12 mouse cellular contexts compared by ENCODE assay signal in the genomic region with DNA sequence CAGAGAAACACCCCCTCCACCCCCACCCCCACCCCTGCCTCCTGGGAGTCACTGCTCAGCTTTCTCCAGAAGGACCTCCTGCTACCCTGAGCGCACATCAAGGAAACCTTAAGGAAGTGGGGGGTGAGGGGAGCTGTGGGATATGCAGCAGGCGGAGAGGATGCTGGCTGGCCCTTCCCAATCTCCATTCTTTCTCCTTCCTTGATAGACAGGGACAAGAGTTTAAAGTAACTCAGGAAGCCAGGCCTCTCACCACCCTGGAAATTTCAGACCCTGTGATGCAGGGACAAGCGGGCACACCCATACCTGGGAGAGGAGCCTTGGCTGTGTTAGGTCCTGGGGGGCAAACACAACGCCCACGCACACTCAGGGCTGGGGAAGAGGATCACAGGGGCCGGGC. TPM values are rescaled to one million over a fixed set of nuclear protein-coding genes. Genes with fewer than 3 reads are reported as not detected.
DNase-seq lines count a peak whose midpoint lies in the region; ATAC-seq lines count a peak whose summit lies in the region.
"Had no signal": no experiment of that assay in that cellular context is flagged by ENCODE, and none has a peak within 500 bp of the region (broad histone marks: within the 10 kb centered on the region; RNA-seq: fewer than 3 reads in every experiment).

No protein-coding gene starts in this region.

- H3K9ac ChIP-seq in midbrain, embryonic 15.5 days, result no peak overlapping the region
- 0 out of 2 replicates have a peak overlapping the region, but pooled peaks have one; percentile 13 for H3K9ac ChIP-seq in limb, embryonic 13.5 days
- H3K9ac ChIP-seq in stomach, embryonic 14.5 days (replicated peaks; ENCODE audit: low read depth, low read length), result no peak overlapping the region

- no peak overlapping the region for H3K4me3 ChIP-seq in midbrain, embryonic 10.5 days
- no peak overlapping the region for H3K4me3 ChIP-seq in midbrain, embryonic 15.5 days
- no peak overlapping the region for H3K4me3 ChIP-seq in limb, embryonic 13.5 days
- no peak overlapping the region for H3K4me3 ChIP-seq in stomach, embryonic 14.5 days (ENCODE audit: low read depth, low read length)

- H3K27me3 ChIP-seq in midbrain, embryonic 10.5 days (ENCODE audit: low read depth, poor library complexity, severe bottlenecking), result no peaks in the 10 kb centered on the region
- H3K27me3 ChIP-seq in midbrain, embryonic 15.5 days (replicated peaks), result no peaks in the 10 kb centered on the region
- no peaks in the 10 kb centered on the region for H3K27me3 ChIP-seq in limb, embryonic 13.5 days
- no peaks in the 10 kb centered on the region for H3K27me3 ChIP-seq in stomach, embryonic 14.5 days (ENCODE audit: control insufficient read depth, insufficient read depth, low read length)
- H3K27me3 ChIP-seq: Patski had no signal

- H3K4me1 ChIP-seq in midbrain, embryonic 10.5 days, result peaks cover 44% of the 10 kb centered on the region
- H3K4me1 ChIP-seq in midbrain, embryonic 15.5 days, result peaks cover 5% of the 10 kb centered on the region; the same call in 1 of the 2 replicates
- H3K4me1 ChIP-seq in limb, embryonic 13.5 days, result peaks cover 25% of the 10 kb centered on the region
- peaks cover 25% of the 10 kb centered on the region for H3K4me1 ChIP-seq in stomach, embryonic 14.5 days (ENCODE audit: control insufficient read depth, insufficient read depth, low read length)

- no peak for ATAC-seq in midbrain, embryonic 15.5 days (replicated peaks)
- ATAC-seq in limb, embryonic 13.5 days (ENCODE audit: low FRiP score, low read depth), result no peak
- no peak for ATAC-seq in stomach, embryonic 14.5 days (ENCODE audit: insufficient number of reproducible peaks, insufficient read depth, low FRiP score, low read depth)
- no peak for ATAC-seq in megakaryocyte progenitor cell, adult 5-6 weeks (replicated peaks; ENCODE audit: poor library complexity)
- ATAC-seq: Patski had no signal

- no peak overlapping the region for H3K4me2 ChIP-seq in midbrain, embryonic 15.5 days
- no peak overlapping the region for H3K4me2 ChIP-seq in limb, embryonic 13.5 days (replicated peaks)
- no peak overlapping the region for H3K4me2 ChIP-seq in stomach, embryonic 14.5 days (replicated peaks; ENCODE audit: low read depth, low read length)

- DNase-seq in midbrain, embryonic 10.5 days (ENCODE audit: low spot score), result no peak
- peak; percentile 34 for DNase-seq in heart, postnatal 4 days
- DNase-seq in frontal cortex, postnatal 10 days (ENCODE audit: low spot score in 2 of 2), result no peak
- no peak for DNase-seq in layer of hippocampus, postnatal 14 days (ENCODE audit: low spot score in 2 of 2)
- DNase-seq: cerebellum, adult 9-11 months had no signal

- H3K36me3 ChIP-seq in midbrain, embryonic 10.5 days, result no peaks in the 10 kb centered on the region
- H3K36me3 ChIP-seq in midbrain, embryonic 15.5 days (replicated peaks), result no peaks in the 10 kb centered on the region
- no peaks in the 10 kb centered on the region for H3K36me3 ChIP-seq in limb, embryonic 13.5 days
- H3K36me3 ChIP-seq in stomach, embryonic 14.5 days (ENCODE audit: control insufficient read depth, insufficient read depth, low read length), result no peaks in the 10 kb centered on the region

- H3K9me3 ChIP-seq in midbrain, embryonic 10.5 days (replicated peaks), result no peaks in the 10 kb centered on the region
- H3K9me3 ChIP-seq in midbrain, embryonic 15.5 days, result no peaks in the 10 kb centered on the region
- H3K9me3 ChIP-seq in limb, embryonic 13.5 days, result no peaks in the 10 kb centered on the region
- H3K9me3 ChIP-seq in stomach, embryonic 14.5 days (ENCODE audit: control insufficient read depth, low read depth, low read length), result no peaks in the 10 kb centered on the region

- peak overlapping the region; percentile 72 for H3K27ac ChIP-seq in midbrain, embryonic 10.5 days (replicated peaks)
- no peak overlapping the region for H3K27ac ChIP-seq in midbrain, embryonic 15.5 days
- H3K27ac ChIP-seq in limb, embryonic 13.5 days, result no peak overlapping the region; the same call in 1 of the 2 replicates
- peak overlapping the region; percentile 89; the same call in 1 of the 2 replicates for H3K27ac ChIP-seq in stomach, embryonic 14.5 days (ENCODE audit: low read length)

- WGBS in midbrain, embryonic 10.5 days, result 79% methylated on average over 6 of the region's 6 CpGs
- WGBS in midbrain, embryonic 15.5 days, result 87% methylated on average over 6 of the region's 6 CpGs
- 70% methylated on average over 6 of the region's 6 CpGs for WGBS in limb, embryonic 13.5 days
- 76% methylated on average over 6 of the region's 6 CpGs for WGBS in stomach, embryonic 14.5 days

RNA-seq across cellular contexts. Expression of a gene that starts 10.7 kb away (rescaled TPM):
- 2.7 and 2.9 TPM in 2 replicates for polyA plus RNA-seq in midbrain, embryonic 10.5 days (2016; fragmentation: Nextera tagmentation; extraction: Ambion mirVana)
- 3.9 TPM in 2 replicates for polyA plus RNA-seq in midbrain, embryonic 15.5 days (2015; fragmentation: Nextera tagmentation; extraction: Ambion mirVana)
- total RNA-seq in heart, postnatal 4 days (2021), result 10 to 100 TPM; 46.8 to 48.3 TPM
- polyA plus RNA-seq in limb, embryonic 13.5 days (2015; fragmentation: Nextera tagmentation; extraction: Ambion mirVana), result 6.0 and 7.2 TPM in 2 replicates
- polyA plus RNA-seq in stomach, embryonic 14.5 days (2014; fragmentation: Nextera tagmentation; extraction: Ambion mirVana), result 9.2 and 10.2 TPM in 2 replicates
- 1.6 and 2.7 TPM in 2 replicates for total RNA-seq in megakaryocyte progenitor cell, adult 5-6 weeks (2015)
- total RNA-seq in megakaryocyte progenitor cell, adult 5-6 weeks (2017), result 1.3 and 2.0 TPM in 2 replicates
- 10 to 100 TPM; 69.6 to 70.6 TPM for total RNA-seq in layer of hippocampus, postnatal 14 days (2021)

RNA-seq across cellular contexts. Expression of a gene that starts 16.4 kb away (rescaled TPM):
- polyA plus RNA-seq in midbrain, embryonic 10.5 days (2016; fragmentation: Nextera tagmentation; extraction: Ambion mirVana), result 0.10 TPM in 1 of 2 replicates, not detected in the other
- 0.09 and 0.14 TPM in 2 replicates for polyA plus RNA-seq in midbrain, embryonic 15.5 days (2015; fragmentation: Nextera tagmentation; extraction: Ambion mirVana)
- total RNA-seq in heart, postnatal 4 days (2021), result not detected
- not detected in 2 replicates for polyA plus RNA-seq in limb, embryonic 13.5 days (2015; fragmentation: Nextera tagmentation; extraction: Ambion mirVana)
- not detected in 2 replicates for polyA plus RNA-seq in stomach, embryonic 14.5 days (2014; fragmentation: Nextera tagmentation; extraction: Ambion mirVana)
- total RNA-seq in megakaryocyte progenitor cell, adult 5-6 weeks (2015), result not detected in 2 replicates
- total RNA-seq in megakaryocyte progenitor cell, adult 5-6 weeks (2017), result not detected in 2 replicates
- total RNA-seq in layer of hippocampus, postnatal 14 days (2021), result not detected
- total RNA-seq: heart, postnatal 10 days; monocyte, adult 5-6 weeks had no signal
- polyA plus RNA-seq: Patski had no signal

Comparison
In these comparisons a context has a peak if more than half of its experiments do, and no peak if none do; other contexts are left out.
1. H3K27ac ChIP-seq: peak in midbrain, embryonic 10.5 days (single experiment) and stomach, embryonic 14.5 days (single experiment); none in midbrain, embryonic 15.5 days (single experiment) and limb, embryonic 13.5 days (single experiment).